Mouse (Mus musculus): Measurements from ENCODE around the gene Negr1. TPM values are rescaled to one million over a fixed set of nuclear protein-coding genes. Genes with fewer than 3 reads are reported as not detected.
A peak's percentile ranks its signal among the peaks of the same experiment; 100 is the strongest.

The Negr1 gene
- polyA plus RNA-seq, 1 experiment from 2014 or later = 1.9 TPM

DNA sequence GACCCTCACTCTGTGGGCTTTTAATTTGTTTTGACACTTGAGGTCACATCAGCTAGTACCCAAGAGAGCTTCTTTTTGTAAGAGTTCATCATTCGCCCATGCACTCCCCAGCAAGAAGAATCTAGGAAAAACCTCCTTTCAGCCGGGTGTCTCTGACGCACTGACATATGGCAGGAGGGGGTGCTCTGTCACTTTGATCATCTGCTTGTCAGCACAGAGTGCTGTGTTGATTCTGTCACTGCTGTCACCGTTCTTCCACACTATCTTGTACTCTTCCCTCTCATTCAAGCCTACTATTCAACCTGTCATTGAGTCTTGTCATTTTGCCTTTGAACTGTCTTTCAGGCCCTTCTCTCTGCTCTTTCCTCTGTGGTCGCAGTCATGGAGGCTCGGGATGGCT is 385.8 kb downstream of the Negr1 start:
- Histone ChIP-seq H3K4me1 (ENCODE audit: control insufficient read depth, insufficient read depth, low read length) (no peaks in the 10 kb centered on the region), H3K4me2 (ENCODE audit: low read depth, severe bottlenecking) (no peak overlapping the region), H3K36me3 (ENCODE audit: control insufficient read depth, insufficient read depth, low read length) (no peaks in the 10 kb centered on the region), H3K4me3 (ENCODE audit: low read depth, low read length) (no peak overlapping the region), H3K9ac (ENCODE audit: low read length) (no peak overlapping the region), H3K27me3 (ENCODE audit: control insufficient read depth, insufficient read depth, low read length) (no peaks in the 10 kb centered on the region), H3K27ac (replicated peaks; ENCODE audit: low read depth, low read length) (no peak overlapping the region), H3K9me3 (ENCODE audit: control insufficient read depth, low read length) (no peaks in the 10 kb centered on the region)
- 45% methylated on average over 6 of the region's 6 CpGs for WGBS
- DNase-seq (ENCODE audit: low spot score) (peak; percentile 16), ATAC-seq (ENCODE audit: insufficient number of reproducible peaks, low FRiP score, low TSS enrichment, low read depth) (no peak)

DNA sequence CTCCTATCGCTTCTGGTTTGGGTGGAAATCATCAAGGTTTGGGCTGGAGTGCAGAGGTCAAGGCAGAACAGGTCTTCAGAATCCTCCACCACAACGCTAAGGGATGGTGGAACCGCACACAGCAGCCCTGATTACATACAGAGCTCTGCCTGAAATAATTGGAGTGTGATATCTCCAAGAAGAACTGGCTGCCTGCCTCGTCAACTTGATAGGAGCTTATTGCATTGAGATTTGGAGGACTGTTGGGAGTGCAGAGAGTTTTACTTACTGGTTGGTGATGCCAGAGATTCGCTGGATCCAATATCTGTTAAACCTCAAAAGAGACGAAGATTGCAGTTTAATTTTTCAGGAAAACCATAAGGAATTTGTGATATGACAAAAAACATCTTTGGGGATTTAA is 391.4 kb downstream of the Negr1 start:
- H3K4me1 ChIP-seq (ENCODE audit: control insufficient read depth, insufficient read depth, low read length) = no peaks in the 10 kb centered on the region
- no peak overlapping the region for H3K9ac ChIP-seq (ENCODE audit: low read length)
- no peak overlapping the region for H3K27ac ChIP-seq (replicated peaks; ENCODE audit: low read depth, low read length)
- no peak for ATAC-seq (ENCODE audit: insufficient number of reproducible peaks, low FRiP score, low TSS enrichment, low read depth)
- no peaks in the 10 kb centered on the region for H3K27me3 ChIP-seq (ENCODE audit: control insufficient read depth, insufficient read depth, low read length)
- H3K9me3 ChIP-seq (ENCODE audit: control insufficient read depth, low read length) = no peaks in the 10 kb centered on the region
- WGBS = 74% methylated on average over 6 of the region's 6 CpGs
- no peaks in the 10 kb centered on the region for H3K36me3 ChIP-seq (ENCODE audit: control insufficient read depth, insufficient read depth, low read length)
- no peak for DNase-seq (ENCODE audit: low spot score)
- no peak overlapping the region for H3K4me3 ChIP-seq (ENCODE audit: low read depth, low read length)
- H3K4me2 ChIP-seq (ENCODE audit: low read depth, severe bottlenecking) = no peak overlapping the region

DNA sequence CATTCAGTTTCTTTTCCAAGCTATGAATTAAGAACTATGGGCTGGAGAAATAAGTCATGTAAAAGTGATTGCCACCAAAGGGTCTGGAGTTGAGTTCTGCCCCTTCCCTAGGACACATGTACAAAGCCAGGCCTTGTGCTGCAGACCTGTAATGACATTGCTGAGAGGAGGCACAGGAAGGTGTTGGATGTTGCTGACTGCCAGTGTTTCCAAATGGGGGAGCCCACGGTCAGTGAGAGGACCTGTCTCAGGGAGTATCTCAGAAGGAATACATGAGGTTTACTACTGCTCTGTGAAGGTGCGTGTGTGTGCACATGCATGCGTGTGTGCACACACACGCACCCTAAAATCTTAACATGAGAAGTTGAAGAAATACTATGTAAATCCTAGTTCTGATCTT is 393.5 kb downstream of the Negr1 start:
- H3K9me3 ChIP-seq (ENCODE audit: control insufficient read depth, low read length) = no peaks in the 10 kb centered on the region
- H3K27ac ChIP-seq (replicated peaks; ENCODE audit: low read depth, low read length) = no peak overlapping the region
- DNase-seq (ENCODE audit: low spot score) (no peak), ATAC-seq (ENCODE audit: insufficient number of reproducible peaks, low FRiP score, low TSS enrichment, low read depth) (no peak)
- H3K4me2 ChIP-seq (ENCODE audit: low read depth, severe bottlenecking) = no peak overlapping the region
- no peaks in the 10 kb centered on the region for H3K27me3 ChIP-seq (ENCODE audit: control insufficient read depth, insufficient read depth, low read length)
- H3K4me3 ChIP-seq (ENCODE audit: low read depth, low read length) = no peak overlapping the region
- 85% methylated on average over 4 of the region's 4 CpGs for WGBS
- H3K4me1 ChIP-seq (ENCODE audit: control insufficient read depth, insufficient read depth, low read length) = no peaks in the 10 kb centered on the region
- no peak overlapping the region for H3K9ac ChIP-seq (ENCODE audit: low read length)
- no peaks in the 10 kb centered on the region for H3K36me3 ChIP-seq (ENCODE audit: control insufficient read depth, insufficient read depth, low read length)

DNA sequence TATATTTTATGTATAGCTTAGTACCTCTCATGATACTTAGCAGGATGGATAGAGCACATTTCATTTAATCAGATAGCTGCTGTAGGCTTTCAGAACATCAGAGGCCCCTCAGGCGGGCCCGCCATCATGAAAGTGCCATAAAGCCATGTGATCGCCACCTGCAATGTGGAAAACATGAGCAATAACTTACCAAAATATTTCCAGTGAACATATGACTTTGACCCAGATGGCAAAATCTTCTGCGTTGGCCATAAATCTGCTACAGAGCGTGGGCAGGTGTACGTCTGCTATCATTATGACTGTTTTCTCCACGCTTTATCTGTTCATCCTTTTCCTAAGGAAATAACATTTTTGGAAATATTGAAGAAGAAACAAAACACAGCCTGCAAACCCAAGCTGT is 397.0 kb downstream of the Negr1 start:
- no peak overlapping the region for H3K9ac ChIP-seq (ENCODE audit: low read length)
- H3K9me3 ChIP-seq (ENCODE audit: control insufficient read depth, low read length) = no peaks in the 10 kb centered on the region
- no peak overlapping the region for H3K4me3 ChIP-seq (ENCODE audit: low read depth, low read length)
- 92% methylated on average over 7 of the region's 7 CpGs for WGBS
- no peak overlapping the region for H3K4me2 ChIP-seq (ENCODE audit: low read depth, severe bottlenecking)
- no peak overlapping the region for H3K27ac ChIP-seq (replicated peaks; ENCODE audit: low read depth, low read length)
- H3K27me3 ChIP-seq (ENCODE audit: control insufficient read depth, insufficient read depth, low read length) = no peaks in the 10 kb centered on the region
- no peaks in the 10 kb centered on the region for H3K36me3 ChIP-seq (ENCODE audit: control insufficient read depth, insufficient read depth, low read length)
- no peak for DNase-seq (ENCODE audit: low spot score)
- H3K4me1 ChIP-seq (ENCODE audit: control insufficient read depth, insufficient read depth, low read length) = no peaks in the 10 kb centered on the region
- no peak for ATAC-seq (ENCODE audit: insufficient number of reproducible peaks, low FRiP score, low TSS enrichment, low read depth)

DNA sequence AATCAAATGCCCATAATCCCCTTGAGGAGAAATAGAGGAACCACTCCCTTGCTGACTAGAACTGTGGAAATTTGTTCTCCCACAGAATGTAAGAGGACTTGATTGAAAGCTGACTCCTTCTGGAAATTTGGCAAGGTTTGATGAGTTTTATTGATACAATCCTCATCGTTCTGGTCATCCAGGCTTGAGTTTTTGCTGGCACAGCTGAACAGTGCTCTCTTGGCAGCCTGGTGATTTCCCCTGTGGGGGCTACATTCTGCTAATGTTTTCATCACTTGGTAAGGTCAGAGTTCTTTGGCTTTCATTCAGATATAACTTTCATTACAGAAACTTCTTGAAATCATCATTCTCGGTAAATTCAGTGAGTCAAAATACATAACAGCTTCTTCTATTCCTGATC is 407.2 kb downstream of the Negr1 start:
- H3K27ac ChIP-seq (replicated peaks; ENCODE audit: low read depth, low read length) = no peak overlapping the region
- H3K4me2 ChIP-seq (ENCODE audit: low read depth, severe bottlenecking) = no peak overlapping the region
- no peak overlapping the region for H3K4me3 ChIP-seq (ENCODE audit: low read depth, low read length)
- 89% methylated on average over 2 of the region's 2 CpGs for WGBS
- H3K4me1 ChIP-seq (ENCODE audit: control insufficient read depth, insufficient read depth, low read length) = no peaks in the 10 kb centered on the region
- no peak overlapping the region for H3K9ac ChIP-seq (ENCODE audit: low read length)
- no peaks in the 10 kb centered on the region for H3K36me3 ChIP-seq (ENCODE audit: control insufficient read depth, insufficient read depth, low read length)
- DNase-seq (ENCODE audit: low spot score) (no peak), ATAC-seq (ENCODE audit: insufficient number of reproducible peaks, low FRiP score, low TSS enrichment, low read depth) (no peak)
- no peaks in the 10 kb centered on the region for H3K9me3 ChIP-seq (ENCODE audit: control insufficient read depth, low read length)
- no peaks in the 10 kb centered on the region for H3K27me3 ChIP-seq (ENCODE audit: control insufficient read depth, insufficient read depth, low read length)

DNA sequence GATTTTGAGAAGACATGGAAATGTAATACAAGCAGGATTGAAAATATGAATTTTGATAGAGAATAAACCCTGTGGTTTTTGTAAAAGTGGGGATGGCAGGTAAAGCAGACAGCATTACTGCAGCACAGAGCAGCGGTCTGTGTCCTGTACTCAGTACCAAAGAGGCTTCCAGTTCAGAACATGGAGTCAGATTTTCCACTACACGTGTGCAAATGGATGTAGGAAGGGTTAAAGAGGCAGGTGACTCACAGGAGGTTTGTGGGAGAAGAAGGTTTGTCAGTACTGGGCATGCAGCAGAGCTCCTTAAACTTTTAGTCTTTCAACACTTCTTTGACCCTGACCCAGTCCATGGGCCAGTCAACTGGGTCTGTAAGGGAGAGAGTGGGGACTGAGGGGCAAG is 409.5 kb downstream of the Negr1 start:
- WGBS = 84% methylated on average over 2 of the region's 2 CpGs
- Histone ChIP-seq H3K9me3 (ENCODE audit: control insufficient read depth, low read length) (no peaks in the 10 kb centered on the region), H3K4me3 (ENCODE audit: low read depth, low read length) (no peak overlapping the region), H3K4me2 (ENCODE audit: low read depth, severe bottlenecking) (no peak overlapping the region), H3K9ac (ENCODE audit: low read length) (no peak overlapping the region), H3K4me1 (ENCODE audit: control insufficient read depth, insufficient read depth, low read length) (no peaks in the 10 kb centered on the region), H3K36me3 (ENCODE audit: control insufficient read depth, insufficient read depth, low read length) (no peaks in the 10 kb centered on the region), H3K27me3 (ENCODE audit: control insufficient read depth, insufficient read depth, low read length) (no peaks in the 10 kb centered on the region), H3K27ac (replicated peaks; ENCODE audit: low read depth, low read length) (no peak overlapping the region)
- no peak for DNase-seq (ENCODE audit: low spot score)
- no peak for ATAC-seq (ENCODE audit: insufficient number of reproducible peaks, low FRiP score, low TSS enrichment, low read depth)

DNA sequence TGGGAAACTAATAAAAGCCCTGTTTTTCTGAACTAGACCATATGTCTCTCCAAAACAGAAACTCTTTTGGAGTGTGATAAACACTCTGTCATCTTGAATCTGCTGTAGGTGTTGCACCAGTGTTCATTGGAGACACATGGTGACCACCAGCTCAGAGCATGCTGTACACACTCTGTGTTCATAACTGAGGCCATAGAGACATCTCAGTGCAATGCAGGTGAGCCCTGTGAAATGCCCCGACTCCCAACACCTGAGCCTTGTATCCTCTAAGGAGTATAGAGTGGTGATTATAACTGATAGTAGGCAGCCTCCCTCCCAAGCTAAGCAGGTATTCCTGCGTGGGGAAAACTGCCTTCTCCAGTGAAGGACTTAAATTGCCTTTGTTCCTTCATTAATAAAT is 415.2 kb downstream of the Negr1 start:
- H3K27me3 ChIP-seq (ENCODE audit: control insufficient read depth, insufficient read depth, low read length) = no peaks in the 10 kb centered on the region
- no peaks in the 10 kb centered on the region for H3K36me3 ChIP-seq (ENCODE audit: control insufficient read depth, insufficient read depth, low read length)
- DNase-seq (ENCODE audit: low spot score) (no peak), ATAC-seq (ENCODE audit: insufficient number of reproducible peaks, low FRiP score, low TSS enrichment, low read depth) (no peak)
- H3K4me2 ChIP-seq (ENCODE audit: low read depth, severe bottlenecking) = no peak overlapping the region
- H3K9ac ChIP-seq (ENCODE audit: low read length) = no peak overlapping the region
- 55% methylated on average over 2 of the region's 2 CpGs for WGBS
- no peaks in the 10 kb centered on the region for H3K9me3 ChIP-seq (ENCODE audit: control insufficient read depth, low read length)
- H3K27ac ChIP-seq (replicated peaks; ENCODE audit: low read depth, low read length) = no peak overlapping the region
- no peaks in the 10 kb centered on the region for H3K4me1 ChIP-seq (ENCODE audit: control insufficient read depth, insufficient read depth, low read length)
- no peak overlapping the region for H3K4me3 ChIP-seq (ENCODE audit: low read depth, low read length)

DNA sequence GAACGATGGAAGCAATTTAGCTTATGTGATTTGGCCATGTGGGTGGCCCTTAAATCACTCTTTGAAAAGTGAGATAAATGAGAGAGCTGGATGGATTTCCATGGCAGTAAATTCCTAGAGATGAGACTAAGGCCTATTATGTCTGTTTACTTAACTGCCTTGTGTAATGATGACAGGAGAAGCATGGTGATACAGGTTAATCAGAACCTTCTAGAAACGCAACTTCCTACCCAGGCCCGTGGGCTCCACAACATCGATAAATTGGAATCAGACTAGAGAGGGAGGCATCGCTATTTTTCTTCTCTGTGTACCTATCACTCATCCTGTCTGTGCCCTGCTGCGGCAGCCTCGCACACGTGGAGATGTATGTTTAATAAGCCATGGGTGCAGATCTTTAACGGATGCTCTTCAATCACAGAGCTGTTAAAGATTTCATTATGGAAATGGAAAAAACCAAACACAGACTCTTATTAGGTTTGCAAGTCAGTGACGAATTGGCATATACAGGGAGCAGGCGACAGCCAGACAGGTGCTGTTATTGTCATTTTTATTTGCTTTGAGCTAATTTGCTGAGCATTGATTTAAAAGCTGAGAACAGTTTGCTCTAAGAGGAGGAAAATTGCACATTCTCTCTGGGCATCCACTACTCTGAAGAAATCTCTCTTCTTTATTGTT is 418.6 kb downstream of the Negr1 start:
- no peaks in the 10 kb centered on the region for H3K4me1 ChIP-seq (ENCODE audit: control insufficient read depth, insufficient read depth, low read length)
- H3K4me2 ChIP-seq (ENCODE audit: low read depth, severe bottlenecking) = no peak overlapping the region
- no peak overlapping the region for H3K27ac ChIP-seq (replicated peaks; ENCODE audit: low read depth, low read length)
- no peak overlapping the region for H3K9ac ChIP-seq (ENCODE audit: low read length)
- no peak overlapping the region for H3K4me3 ChIP-seq (ENCODE audit: low read depth, low read length)
- H3K27me3 ChIP-seq (ENCODE audit: control insufficient read depth, insufficient read depth, low read length) = no peaks in the 10 kb centered on the region
- no peaks in the 10 kb centered on the region for H3K9me3 ChIP-seq (ENCODE audit: control insufficient read depth, low read length)
- ATAC-seq (ENCODE audit: insufficient number of reproducible peaks, low FRiP score, low TSS enrichment, low read depth) = no peak
- 54% methylated on average over 11 of the region's 11 CpGs for WGBS
- no peaks in the 10 kb centered on the region for H3K36me3 ChIP-seq (ENCODE audit: control insufficient read depth, insufficient read depth, low read length)
- no peak for DNase-seq (ENCODE audit: low spot score)

DNA sequence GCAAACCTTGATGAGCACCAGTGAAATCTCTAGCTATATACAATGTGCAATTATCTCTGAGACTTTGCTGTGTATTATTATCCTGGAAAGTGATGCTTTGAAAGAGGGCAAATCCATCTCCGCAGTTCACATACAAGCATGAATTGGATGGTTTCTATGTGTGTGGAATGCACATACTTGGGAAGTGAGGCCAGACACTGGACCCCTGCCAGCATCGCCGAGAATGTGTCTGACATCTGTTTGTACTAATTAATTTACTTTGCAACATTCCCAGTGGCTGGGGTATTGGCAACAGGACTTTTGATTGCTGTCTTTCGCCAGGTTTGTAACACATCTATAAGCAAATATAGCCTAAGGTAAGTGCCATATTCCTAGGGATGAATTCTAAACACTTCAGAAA is 420.5 kb downstream of the Negr1 start:
- Histone ChIP-seq H3K27ac (replicated peaks; ENCODE audit: low read depth, low read length) (no peak overlapping the region), H3K4me1 (ENCODE audit: control insufficient read depth, insufficient read depth, low read length) (no peaks in the 10 kb centered on the region), H3K9me3 (ENCODE audit: control insufficient read depth, low read length) (no peaks in the 10 kb centered on the region), H3K9ac (ENCODE audit: low read length) (no peak overlapping the region), H3K27me3 (ENCODE audit: control insufficient read depth, insufficient read depth, low read length) (no peaks in the 10 kb centered on the region), H3K36me3 (ENCODE audit: control insufficient read depth, insufficient read depth, low read length) (no peaks in the 10 kb centered on the region), H3K4me3 (ENCODE audit: low read depth, low read length) (no peak overlapping the region), H3K4me2 (ENCODE audit: low read depth, severe bottlenecking) (no peak overlapping the region)
- DNase-seq (ENCODE audit: low spot score) (no peak), ATAC-seq (ENCODE audit: insufficient number of reproducible peaks, low FRiP score, low TSS enrichment, low read depth) (no peak)
- 57% methylated on average over 4 of the region's 4 CpGs for WGBS

Data from limb, embryonic 11.5 days (tissue).